In genomic region chr13:41466616-41467015, GRCm38 (mm10) we compare ENCODE assay signal across 11 mouse cellular contexts. TPM values are rescaled to one million over a fixed set of nuclear protein-coding genes. Genes with fewer than 3 reads are reported as not detected.
DNase-seq lines count a peak whose midpoint lies in the region; ATAC-seq and TF ChIP-seq lines count a peak whose summit lies in the region.
"Had no signal": no experiment of that assay in that cellular context is flagged by ENCODE, and none has a peak within 500 bp of the region (broad histone marks: within the 10 kb centered on the region; RNA-seq: fewer than 3 reads in every experiment).

No protein-coding gene starts in this region.

- no peak for DNase-seq in limb, embryonic 10.5 days (ENCODE audit: low spot score)
- DNase-seq in heart, adult 8-10 months (ENCODE audit: low spot score), result peak; percentile 73
- DNase-seq in cerebellum, adult 11 months, result no peak
- no peak for DNase-seq in forebrain, postnatal 0 days
- DNase-seq: thymus, postnatal 4 days had no signal

- no peaks in the 10 kb centered on the region for H3K36me3 ChIP-seq in limb, embryonic 15.5 days
- H3K36me3 ChIP-seq in limb, embryonic 10.5 days, result no peaks in the 10 kb centered on the region
- H3K36me3 ChIP-seq in intestine, postnatal 0 days (ENCODE audit: control insufficient read depth, insufficient read depth), result no peaks in the 10 kb centered on the region
- H3K36me3 ChIP-seq in myocyte (ENCODE audit: control insufficient read depth, insufficient read depth), result no peaks in the 10 kb centered on the region
- H3K36me3 ChIP-seq in forebrain, postnatal 0 days (ENCODE audit: insufficient read depth), result no peaks in the 10 kb centered on the region
- H3K36me3 ChIP-seq: embryonic facial prominence, embryonic 15.5 days; midbrain, embryonic 12.5 days had no signal

- no peak overlapping the region for H3K4me2 ChIP-seq in limb, embryonic 15.5 days
- H3K4me2 ChIP-seq in intestine, postnatal 0 days (replicated peaks; ENCODE audit: low read depth), result no peak overlapping the region; the same call in 1 of the 2 replicates
- H3K4me2 ChIP-seq in myocyte (ENCODE audit: low read depth), result peak overlapping the region; percentile 47
- H3K4me2 ChIP-seq in forebrain, postnatal 0 days (ENCODE audit: low read depth), result no peak overlapping the region
- H3K4me2 ChIP-seq: embryonic facial prominence, embryonic 15.5 days; midbrain, embryonic 12.5 days had no signal

- no peak for TF ChIP-seq CTCF in intestine, postnatal 0 days (IDR thresholded peaks at IDR 0.05; ENCODE audit: low read depth)
- no peak for TF ChIP-seq CTCF in forebrain, postnatal 0 days (IDR thresholded peaks at IDR 0.05; ENCODE audit: low read depth)

- TF ChIP-seq POLR2A in myocyte (IDR thresholded peaks at IDR 0.05; ENCODE audit: insufficient read length, low read depth), result no peak

- 0 out of 2 replicates have a peak overlapping the region, but pooled peaks have one; percentile 33 for H3K27ac ChIP-seq in limb, embryonic 15.5 days
- H3K27ac ChIP-seq in limb, embryonic 10.5 days, result no peak overlapping the region
- H3K27ac ChIP-seq in intestine, postnatal 0 days (ENCODE audit: low read depth, low read length), result peak overlapping the region; percentile 70
- H3K27ac ChIP-seq in forebrain, postnatal 0 days (ENCODE audit: low read depth, low read length), result no peak overlapping the region
- H3K27ac ChIP-seq: embryonic facial prominence, embryonic 15.5 days; midbrain, embryonic 12.5 days had no signal

- no peak overlapping the region for H3K4me3 ChIP-seq in limb, embryonic 15.5 days
- H3K4me3 ChIP-seq in limb, embryonic 10.5 days, result no peak overlapping the region
- H3K4me3 ChIP-seq in intestine, postnatal 0 days (ENCODE audit: low read depth, low read length), result no peak overlapping the region
- no peak overlapping the region for H3K4me3 ChIP-seq in myocyte
- H3K4me3 ChIP-seq in forebrain, postnatal 0 days (ENCODE audit: low read depth, low read length), result no peak overlapping the region
- H3K4me3 ChIP-seq: embryonic facial prominence, embryonic 15.5 days; midbrain, embryonic 12.5 days had no signal

- no peak for ATAC-seq in limb, embryonic 15.5 days (ENCODE audit: insufficient number of reproducible peaks, low FRiP score, low TSS enrichment, low read depth)
- ATAC-seq in intestine, postnatal 0 days, result peak; percentile 43; the same call in 1 of the 2 replicates
- no peak for ATAC-seq in inflammation-experienced regulatory T-cells, adult 6 months
- ATAC-seq in forebrain, postnatal 0 days, result no peak

- no peaks in the 10 kb centered on the region for H3K27me3 ChIP-seq in limb, embryonic 15.5 days
- no peaks in the 10 kb centered on the region for H3K27me3 ChIP-seq in limb, embryonic 10.5 days (ENCODE audit: low read depth, poor library complexity, severe bottlenecking)
- no peaks in the 10 kb centered on the region for H3K27me3 ChIP-seq in intestine, postnatal 0 days (replicated peaks; ENCODE audit: control insufficient read depth, insufficient read depth, low read length)
- H3K27me3 ChIP-seq in myocyte (ENCODE audit: control insufficient read depth, insufficient read depth, insufficient read length), result no peaks in the 10 kb centered on the region
- H3K27me3 ChIP-seq in forebrain, postnatal 0 days (ENCODE audit: insufficient read depth, low read length), result no peaks in the 10 kb centered on the region
- H3K27me3 ChIP-seq: embryonic facial prominence, embryonic 15.5 days; midbrain, embryonic 12.5 days had no signal

- no peak overlapping the region for H3K9ac ChIP-seq in limb, embryonic 15.5 days
- no peak overlapping the region for H3K9ac ChIP-seq in intestine, postnatal 0 days (ENCODE audit: low read depth, low read length)
- H3K9ac ChIP-seq in forebrain, postnatal 0 days, result no peak overlapping the region
- H3K9ac ChIP-seq: embryonic facial prominence, embryonic 15.5 days; midbrain, embryonic 12.5 days had no signal

- H3K9me3 ChIP-seq in limb, embryonic 15.5 days, result no peaks in the 10 kb centered on the region
- no peaks in the 10 kb centered on the region for H3K9me3 ChIP-seq in limb, embryonic 10.5 days (replicated peaks)
- no peaks in the 10 kb centered on the region for H3K9me3 ChIP-seq in intestine, postnatal 0 days (ENCODE audit: control insufficient read depth)
- H3K9me3 ChIP-seq in forebrain, postnatal 0 days (ENCODE audit: low read length), result no peaks in the 10 kb centered on the region
- H3K9me3 ChIP-seq: embryonic facial prominence, embryonic 15.5 days; midbrain, embryonic 12.5 days had no signal

- H3ac ChIP-seq in myocyte (ENCODE audit: control insufficient read depth, insufficient read length), result no peak overlapping the region

- peaks cover 6% of the 10 kb centered on the region; the same call in 1 of the 2 replicates for H3K4me1 ChIP-seq in limb, embryonic 15.5 days
- peaks cover 7% of the 10 kb centered on the region; the same call in 1 of the 2 replicates for H3K4me1 ChIP-seq in limb, embryonic 10.5 days
- 0 out of 2 replicates have a peak, but pooled peaks cover 4% of the 10 kb centered on the region for H3K4me1 ChIP-seq in intestine, postnatal 0 days (replicated peaks; ENCODE audit: control insufficient read depth, insufficient read depth, low read length)
- H3K4me1 ChIP-seq in forebrain, postnatal 0 days (ENCODE audit: insufficient read depth), result no peaks in the 10 kb centered on the region
- H3K4me1 ChIP-seq: embryonic facial prominence, embryonic 15.5 days; midbrain, embryonic 12.5 days had no signal

- WGBS in limb, embryonic 15.5 days, result 56% methylated on average over 4 of the region's 4 CpGs
- WGBS in limb, embryonic 10.5 days, result 67% methylated on average over 4 of the region's 4 CpGs
- 64% methylated on average over 4 of the region's 4 CpGs for WGBS in intestine, postnatal 0 days
- WGBS in forebrain, postnatal 0 days, result 93% methylated on average over 4 of the region's 4 CpGs

- no peaks in the 10 kb centered on the region for H3K79me2 ChIP-seq in myocyte (ENCODE audit: control insufficient read depth, insufficient read depth)

TF ChIP-seq in myocyte, 11 proteins besides CTCF, POLR2A, EP300 and RAD21:
- TF ChIP-seq USF1 (IDR thresholded peaks at IDR 0.05; ENCODE audit: low read depth) (no peak), CEBPB (IDR thresholded peaks at IDR 0.05; ENCODE audit: insufficient read depth, poor library complexity, severe bottlenecking) (no peak), POLR2AphosphoS2 (IDR thresholded peaks at IDR 0.05; ENCODE audit: insufficient read length, low read depth) (no peak), REST (IDR thresholded peaks at IDR 0.05; ENCODE audit: insufficient read depth, insufficient read length) (no peak), MAX (IDR thresholded peaks at IDR 0.05; ENCODE audit: low read depth) (no peak), MYOD1 (IDR thresholded peaks at IDR 0.05; ENCODE audit: control insufficient read depth in 1 of 3, insufficient read length in 2 of 3, low read depth in 2 of 3) (no peak), MYOG (IDR thresholded peaks at IDR 0.05; ENCODE audit: control insufficient read depth in 1 of 3, insufficient read depth in 1 of 3, insufficient read length in 2 of 3, low read depth in 2 of 3) (no peak), E2F4 (IDR thresholded peaks at IDR 0.05; ENCODE audit: insufficient read depth) (no peak), TCF3 (IDR thresholded peaks at IDR 0.05; ENCODE audit: insufficient read length, low read depth) (no peak), TCF12 (IDR thresholded peaks at IDR 0.05; ENCODE audit: insufficient read depth, poor library complexity, severe bottlenecking) (no peak), SRF (IDR thresholded peaks at IDR 0.05; ENCODE audit: control insufficient read depth, insufficient read length, low read depth) (no peak)

RNA-seq across cellular contexts. Expression of gene Nedd9, which starts 20.5 kb away (rescaled TPM):
- 35.1 and 40.1 TPM in 2 replicates for polyA plus RNA-seq in limb, embryonic 15.5 days (2015; fragmentation: Nextera tagmentation; extraction: Ambion mirVana)
- polyA plus RNA-seq in limb, embryonic 10.5 days (2016; fragmentation: Nextera tagmentation; extraction: Ambion mirVana), result 8.5 and 11.1 TPM in 2 replicates
- total RNA-seq in heart, adult 8-10 months (2022), result 10 to 100 TPM; 12.4 to 24.6 (median 17.0) TPM
- 17.6 and 18.9 TPM in 2 replicates for polyA plus RNA-seq in intestine, postnatal 0 days (2015; fragmentation: Nextera tagmentation; extraction: Ambion mirVana)
- polyA plus RNA-seq in myocyte (2012; fragmentation: generic; extraction: Trizol), result 11.6 TPM
- 100 to 1,000 TPM; 144 to 156 (median 153) TPM for polyA plus RNA-seq in inflammation-experienced regulatory T-cells, adult 6 months (2017; shearing (Covaris generic))
- total RNA-seq in forebrain, postnatal 0 days (2014; rRNA removed), result 25.5 and 30.5 TPM in 2 replicates
- polyA plus RNA-seq in forebrain, postnatal 0 days (2015; fragmentation: Nextera tagmentation; extraction: Ambion mirVana), result 9.5 and 12.6 TPM in 2 replicates

Comparison
In these comparisons a context has a peak if more than half of its experiments do, and no peak if none do; other contexts are left out.
1. H3K27ac ChIP-seq: peak in limb, embryonic 15.5 days (single experiment) and intestine, postnatal 0 days (single experiment); none in limb, embryonic 10.5 days (single experiment) and forebrain, postnatal 0 days (single experiment).